Mouse (Mus musculus): Measurements from ENCODE around the gene H2afy. TPM values are rescaled to one million over a fixed set of nuclear protein-coding genes. Genes with fewer than 3 reads are reported as not detected.

H2afy gene
- polyA plus RNA-seq, 1 experiment from 2014 or later, result 162 TPM

GRCm38 (mm10) chr13:56164372-56164771, 28.2 kb upstream of the H2afy start:
- no peak overlapping the region for H3K4me3 ChIP-seq
- no peak for ATAC-seq
- 74% methylated on average over 3 of the region's 3 CpGs for WGBS (ENCODE audit: insufficient replicate concordance)
- H3K9me3 ChIP-seq (replicated peaks), result no peaks in the 10 kb centered on the region
- no peaks in the 10 kb centered on the region; the same call in 1 of the 2 replicates for H3K27me3 ChIP-seq (replicated peaks)
- H3K4me2 ChIP-seq, result no peak overlapping the region
- no peaks in the 10 kb centered on the region for H3K36me3 ChIP-seq
- no peak overlapping the region for H3K27ac ChIP-seq
- peaks cover 14% of the 10 kb centered on the region; the same call in 1 of the 2 replicates for H3K4me1 ChIP-seq
- H3K9ac ChIP-seq, result no peak overlapping the region

- H3K4me2 ChIP-seq, result no peak overlapping the region
- no peak overlapping the region for H3K4me3 ChIP-seq
- H3K27ac ChIP-seq, result no peak overlapping the region
- no peak for ATAC-seq
- H3K4me1 ChIP-seq, result peaks cover 20% of the 10 kb centered on the region; the same call in 1 of the 2 replicates
- H3K36me3 ChIP-seq, result no peaks in the 10 kb centered on the region
- 61% methylated on average over 6 of the region's 6 CpGs for WGBS (ENCODE audit: insufficient replicate concordance)
- no peaks in the 10 kb centered on the region for H3K9me3 ChIP-seq (replicated peaks)
- H3K27me3 ChIP-seq (replicated peaks), result no peaks in the 10 kb centered on the region; the same call in 1 of the 2 replicates
- no peak overlapping the region for H3K9ac ChIP-seq
These were observed 27.6 kb upstream of the H2afy start for GRCm38 (mm10) chr13:56163751-56164150.

GRCm38 (mm10) chr13:56162859-56163258, 26.7 kb upstream of the H2afy start:
- ATAC-seq, result no peak

DNA sequence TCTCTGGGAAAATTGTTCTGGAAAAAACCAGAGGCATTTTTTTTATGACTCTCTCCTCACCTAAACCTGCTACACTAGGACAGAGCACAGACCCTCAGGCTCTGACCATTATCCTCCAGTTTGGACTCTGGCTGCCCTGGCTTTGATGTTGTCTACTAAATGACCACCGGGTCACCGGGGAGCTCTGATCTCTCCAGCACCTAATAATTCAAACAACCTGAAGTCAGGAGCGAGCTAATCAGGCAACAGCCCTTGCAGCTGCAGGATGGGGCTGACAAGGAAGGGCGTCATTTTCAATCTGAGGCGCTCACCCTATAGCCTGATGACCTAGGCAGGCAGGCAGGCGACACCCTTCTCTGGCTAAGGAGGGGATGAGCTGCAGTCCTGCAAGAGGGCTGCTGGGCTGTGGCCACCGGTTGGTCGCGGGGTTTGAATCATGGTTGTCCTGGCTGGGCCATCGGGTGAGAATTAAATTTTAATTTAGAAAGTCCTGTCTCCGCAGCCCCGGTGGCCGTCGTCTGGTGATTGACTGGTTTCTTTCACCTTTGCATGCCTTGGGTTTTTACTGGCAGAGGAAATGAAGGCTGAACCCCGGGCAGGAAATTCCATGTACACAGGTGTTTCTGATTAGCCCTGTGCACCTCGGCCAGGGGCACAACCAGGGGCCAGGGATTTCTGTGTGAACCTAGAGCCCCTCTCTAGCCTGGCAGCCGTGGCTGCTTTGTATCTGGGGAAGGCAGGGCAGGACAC, 23.6 kb upstream of the H2afy start:
- WGBS (ENCODE audit: insufficient replicate concordance), result 39% methylated on average over 17 of the region's 17 CpGs
- no peak for ATAC-seq

More at GRCm38 (mm10) chr13:56162859-56163258, 26.7 kb upstream of the H2afy start:
- H3K9ac ChIP-seq, result no peak overlapping the region
- no peaks in the 10 kb centered on the region for H3K36me3 ChIP-seq
- no peak overlapping the region for H3K27ac ChIP-seq
- no peak overlapping the region for H3K4me2 ChIP-seq
- WGBS (ENCODE audit: insufficient replicate concordance), result 25% methylated on average over 6 of the region's 6 CpGs
- H3K4me1 ChIP-seq, result peaks cover 18% of the 10 kb centered on the region; the same call in 1 of the 2 replicates
- H3K9me3 ChIP-seq (replicated peaks), result no peaks in the 10 kb centered on the region
- no peak overlapping the region for H3K4me3 ChIP-seq
- no peaks in the 10 kb centered on the region; the same call in 1 of the 2 replicates for H3K27me3 ChIP-seq (replicated peaks)

DNA sequence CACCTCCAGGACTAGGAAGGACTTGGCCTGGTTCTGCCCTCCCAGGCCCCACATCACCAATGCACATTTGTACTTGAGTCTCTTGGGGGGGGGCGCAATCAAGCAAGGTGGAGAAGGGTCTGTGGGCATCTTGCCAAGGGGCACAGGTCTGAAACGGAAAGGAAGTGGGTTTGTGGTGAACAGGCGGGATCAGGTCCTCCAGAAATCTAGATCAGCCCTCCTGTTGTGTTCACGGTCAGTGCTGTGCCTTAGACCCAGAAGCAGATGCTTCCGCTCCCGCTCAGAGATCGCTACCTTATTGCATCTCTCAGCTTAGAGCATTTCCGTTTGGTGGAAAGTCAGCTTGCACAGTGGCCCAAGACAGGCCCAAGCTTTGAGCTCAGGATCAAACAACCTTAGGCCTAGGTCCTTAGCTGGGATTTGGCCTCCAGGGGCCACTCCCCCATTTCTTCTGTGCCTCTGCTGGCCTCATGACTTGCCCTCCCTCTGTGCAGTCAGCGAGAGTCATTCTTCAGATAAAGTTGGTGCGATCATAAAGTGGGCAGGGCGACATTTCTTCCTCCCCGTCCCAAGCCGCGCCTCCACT, 22.9 kb upstream of the H2afy start:
- peaks cover 16% of the 10 kb centered on the region; the same call in 1 of the 2 replicates for H3K4me1 ChIP-seq
- no peaks in the 10 kb centered on the region for H3K9me3 ChIP-seq (replicated peaks)
- 38% methylated on average over 14 of the region's 14 CpGs for WGBS (ENCODE audit: insufficient replicate concordance)
- H3K27ac ChIP-seq, result peak overlapping the region; percentile 36; the same call in 1 of the 2 replicates
- H3K36me3 ChIP-seq, result no peaks in the 10 kb centered on the region
- peak; percentile 42; the same call in 1 of the 2 replicates for ATAC-seq
- H3K4me3 ChIP-seq, result no peak overlapping the region
- peak overlapping the region; percentile 22; the same call in 1 of the 2 replicates for H3K4me2 ChIP-seq
- H3K9ac ChIP-seq, result no peak overlapping the region
- H3K27me3 ChIP-seq (replicated peaks), result no peaks in the 10 kb centered on the region; the same call in 1 of the 2 replicates

More for the DNA sequence above, 23.6 kb upstream of the H2afy start:
- no peak overlapping the region for H3K9ac ChIP-seq
- no peaks in the 10 kb centered on the region; the same call in 1 of the 2 replicates for H3K27me3 ChIP-seq (replicated peaks)
- peaks cover 16% of the 10 kb centered on the region; the same call in 1 of the 2 replicates for H3K4me1 ChIP-seq
- H3K4me3 ChIP-seq, result no peak overlapping the region
- H3K9me3 ChIP-seq (replicated peaks), result no peaks in the 10 kb centered on the region
- no peaks in the 10 kb centered on the region for H3K36me3 ChIP-seq
- H3K27ac ChIP-seq, result peak overlapping the region; percentile 27; the same call in 1 of the 2 replicates
- H3K4me2 ChIP-seq, result peak overlapping the region; percentile 22; the same call in 1 of the 2 replicates

DNA sequence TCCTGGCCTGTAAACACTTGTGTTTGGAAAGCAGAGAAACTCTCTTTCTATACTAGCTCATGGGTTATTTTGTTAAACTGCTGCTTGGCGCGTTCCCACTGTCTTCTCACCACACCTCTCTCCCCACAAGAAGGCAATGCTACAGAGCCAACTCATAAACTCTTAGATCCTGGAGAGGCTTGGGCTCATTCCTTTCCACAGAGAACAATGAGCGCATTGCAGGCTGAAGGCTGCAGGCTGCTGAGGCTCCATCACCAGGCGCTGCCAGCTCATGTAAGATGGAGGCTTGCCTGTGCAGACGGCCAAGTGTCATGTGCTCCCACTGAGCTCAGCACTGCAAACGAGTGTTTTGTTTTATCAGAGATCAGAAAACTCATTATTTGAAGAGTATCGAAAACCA, 19.5 kb upstream of the H2afy start:
- Histone ChIP-seq H3K27ac (no peak overlapping the region), H3K4me3 (no peak overlapping the region)

DNA sequence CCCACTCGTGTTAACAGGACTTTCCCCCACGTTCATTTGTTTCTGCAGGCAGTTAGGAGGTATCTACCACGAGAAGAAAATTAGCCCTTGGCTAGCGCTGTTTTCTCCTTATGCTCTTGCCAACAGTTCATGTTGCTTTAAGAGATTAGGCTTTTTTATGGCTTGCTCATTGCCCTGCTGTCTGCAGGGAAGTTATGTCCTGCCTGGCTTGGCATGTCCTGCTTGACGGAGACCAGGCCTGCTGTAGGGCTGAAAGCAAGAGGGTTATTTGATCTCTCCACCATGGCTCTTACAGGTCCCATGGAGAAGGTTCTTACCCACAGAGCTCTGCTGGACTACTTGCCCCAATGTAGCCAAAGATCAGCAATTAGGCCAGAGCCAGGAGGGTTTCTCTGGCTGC, 18.9 kb upstream of the H2afy start:
- Histone ChIP-seq H3K9ac (no peak overlapping the region), H3K4me2 (no peak overlapping the region), H3K4me1 (peaks cover 32% of the 10 kb centered on the region), H3K27me3 (replicated peaks) (no peaks in the 10 kb centered on the region; the same call in 1 of the 2 replicates), H3K36me3 (no peaks in the 10 kb centered on the region), H3K27ac (no peak overlapping the region), H3K4me3 (no peak overlapping the region), H3K9me3 (replicated peaks) (no peaks in the 10 kb centered on the region)
- no peak for ATAC-seq
- WGBS (ENCODE audit: insufficient replicate concordance), result 64% methylated on average over 5 of the region's 5 CpGs

More for the DNA sequence above, 19.5 kb upstream of the H2afy start:
- Histone ChIP-seq H3K4me2 (no peak overlapping the region), H3K27me3 (replicated peaks) (no peaks in the 10 kb centered on the region; the same call in 1 of the 2 replicates), H3K9me3 (replicated peaks) (no peaks in the 10 kb centered on the region), H3K9ac (no peak overlapping the region), H3K36me3 (no peaks in the 10 kb centered on the region), H3K4me1 (peaks cover 36% of the 10 kb centered on the region)
- 63% methylated on average over 7 of the region's 7 CpGs for WGBS (ENCODE audit: insufficient replicate concordance)
- ATAC-seq, result no peak

- Histone ChIP-seq H3K36me3 (no peaks in the 10 kb centered on the region), H3K4me2 (no peak overlapping the region), H3K9me3 (replicated peaks) (no peaks in the 10 kb centered on the region), H3K4me3 (no peak overlapping the region), H3K27ac (no peak overlapping the region), H3K27me3 (replicated peaks) (peaks cover 3% of the 10 kb centered on the region; the same call in 1 of the 2 replicates), H3K9ac (no peak overlapping the region), H3K4me1 (peaks cover 20% of the 10 kb centered on the region)
- 55% methylated on average over 7 of the region's 7 CpGs for WGBS (ENCODE audit: insufficient replicate concordance)
- no peak for ATAC-seq
These were observed 16.8 kb upstream of the H2afy start for GRCm38 (mm10) chr13:56152773-56153460.

GRCm38 (mm10) chr13:56151404-56152226, 15.5 kb upstream of the H2afy start:
- peak; percentile 27; the same call in 1 of the 2 replicates for ATAC-seq
- Histone ChIP-seq H3K4me2 (peak overlapping the region; percentile 62), H3K36me3 (no peaks in the 10 kb centered on the region), H3K4me3 (peak overlapping the region; percentile 41), H3K9me3 (replicated peaks) (no peaks in the 10 kb centered on the region), H3K27me3 (replicated peaks) (peaks cover 3% of the 10 kb centered on the region; the same call in 1 of the 2 replicates), H3K4me1 (peaks cover 23% of the 10 kb centered on the region), H3K27ac (no peak overlapping the region), H3K9ac (no peak overlapping the region)
- WGBS (ENCODE audit: insufficient replicate concordance), result 19% methylated on average over 22 of the region's 22 CpGs

DNA sequence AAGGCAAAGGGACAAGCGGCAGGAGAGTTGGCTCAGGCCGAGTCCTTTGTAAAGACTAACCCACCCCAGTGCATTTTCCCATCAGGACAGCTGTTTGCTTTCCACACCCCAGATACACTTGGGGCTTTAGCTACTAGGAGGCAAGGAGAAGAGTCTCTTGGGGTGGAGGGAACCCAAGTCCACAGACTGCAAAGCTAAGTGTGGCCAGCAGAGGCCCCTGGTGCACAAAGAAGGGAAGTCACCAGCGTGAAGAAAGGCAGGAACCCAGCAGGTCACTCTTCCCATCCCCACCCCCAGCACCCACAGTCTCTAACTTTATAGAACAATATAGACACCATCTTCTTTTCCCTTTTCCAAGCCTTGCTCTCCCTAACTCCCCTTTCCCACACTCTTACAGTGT, 9.4 kb upstream of the H2afy start:
- 29% methylated on average over 3 of the region's 3 CpGs for WGBS (ENCODE audit: insufficient replicate concordance)
- H3K4me2 ChIP-seq, result no peak overlapping the region
- H3K4me1 ChIP-seq, result peaks cover 13% of the 10 kb centered on the region
- no peaks in the 10 kb centered on the region for H3K9me3 ChIP-seq (replicated peaks)
- no peak overlapping the region for H3K27ac ChIP-seq
- peaks cover 3% of the 10 kb centered on the region; the same call in 1 of the 2 replicates for H3K27me3 ChIP-seq (replicated peaks)
- no peak overlapping the region for H3K4me3 ChIP-seq
- no peak for ATAC-seq
- H3K36me3 ChIP-seq, result no peaks in the 10 kb centered on the region
- H3K9ac ChIP-seq, result no peak overlapping the region

GRCm38 (mm10) chr13:56144021-56144420, 7.9 kb upstream of the H2afy start:
- ATAC-seq, result no peak
- Histone ChIP-seq H3K36me3 (no peaks in the 10 kb centered on the region), H3K9me3 (replicated peaks) (no peaks in the 10 kb centered on the region), H3K27me3 (replicated peaks) (no peaks in the 10 kb centered on the region), H3K9ac (no peak overlapping the region), H3K4me2 (no peak overlapping the region), H3K27ac (no peak overlapping the region), H3K4me1 (peaks cover 13% of the 10 kb centered on the region), H3K4me3 (no peak overlapping the region)
- WGBS (ENCODE audit: insufficient replicate concordance), result 62% methylated on average over 2 of the region's 2 CpGs

Data from liver, embryonic 12.5 days (tissue).